Mouse (Mus musculus) embryonic facial prominence, embryonic 12.5 days (tissue): ENCODE data around the gene Ephb2. TPM values are rescaled to one million over a fixed set of nuclear protein-coding genes. Genes with fewer than 3 reads are reported as not detected.

Experiments used
- ATAC-seq: fragments of 200-750 bp; cut with Nextera tagmentation; 2 replicates; pipeline ENCODE4 v1.8.0; 2017; ENCODE audit not compliant: insufficient number of reproducible peaks, insufficient read depth, low FRiP score, low TSS enrichment
- H3K27ac ChIP-seq: fragments of 300-500 bp; sonication (generic); 2 replicates; pipeline ENCODE4 v1.5.1; 2016; ENCODE audit warnings: mild to moderate bottlenecking
- H3K27me3 ChIP-seq: fragments of 300-500 bp; sonication (generic); 2 replicates; pipeline ENCODE4 v1.6.1; 2016; ENCODE audit warnings: mild to moderate bottlenecking, moderate library complexity
- H3K36me3 ChIP-seq: fragments of 300-500 bp; sonication (generic); 2 replicates; pipeline ENCODE4 v1.6.1; 2016; ENCODE audit warnings: mild to moderate bottlenecking
- H3K4me1 ChIP-seq: fragments of 300-500 bp; sonication (generic); 2 replicates; pipeline ENCODE4 v1.6.1; 2016
- H3K4me2 ChIP-seq: fragments of 300-500 bp; sonication (generic); replicated peaks from 2 replicates; pipeline ENCODE4 v1.6.1; 2016; ENCODE audit warnings: mild to moderate bottlenecking, moderate library complexity
- H3K4me3 ChIP-seq: fragments of 300-500 bp; sonication (generic); 2 replicates; pipeline ENCODE4 v1.5.1; 2016; ENCODE audit warnings: mild to moderate bottlenecking
- H3K9ac ChIP-seq: fragments of 300-500 bp; sonication (generic); 2 replicates; pipeline ENCODE4 v1.6.1; 2016; ENCODE audit warnings: mild to moderate bottlenecking, moderate library complexity
- H3K9me3 ChIP-seq: fragments of 300-500 bp; sonication (generic); 2 replicates; pipeline ENCODE4 v1.6.1; 2016; ENCODE audit warnings: mild to moderate bottlenecking, moderate library complexity
- WGBS: fragments of 180-500 bp; shearing (Covaris S2); methylation state at CpG from one replicate; pipeline ENCODE4 v1.1.7; 2016; 5-methylcytosine and 5-hydroxymethylcytosine counted together
- polyA plus RNA-seq: library from polyadenylated mRNA; unstranded; fragments of >200 nt; fragmentation: Nextera tagmentation; extraction: Ambion mirVana; gene quantifications from 2 replicates; pipeline ENCODE4 v1.2.1, GENCODE M21; 2016

Gene Ephb2
- polyA plus RNA-seq, 1 experiment from 2014 or later = 17.1 TPM

- no peak overlapping the region for H3K4me2 ChIP-seq
- no peak overlapping the region for H3K27ac ChIP-seq
- H3K27me3 ChIP-seq = no peaks in the 10 kb centered on the region
- H3K4me1 ChIP-seq = peaks cover 3% of the 10 kb centered on the region; the same call in 1 of the 2 replicates
- H3K9ac ChIP-seq = no peak overlapping the region
- 94% methylated on average over 9 of the region's 9 CpGs for WGBS
- H3K9me3 ChIP-seq = peaks cover 2% of the 10 kb centered on the region; the same call in 1 of the 2 replicates
- H3K4me3 ChIP-seq = no peak overlapping the region
- peaks cover 46% of the 10 kb centered on the region for H3K36me3 ChIP-seq
- no peak for ATAC-seq
Observed at GRCm38 (mm10) chr4:136695696-136696095, 140.1 kb downstream of the Ephb2 start.

- 83% methylated on average over 12 of the region's 12 CpGs for WGBS
- H3K36me3 ChIP-seq = peaks cover 45% of the 10 kb centered on the region
- no peak for ATAC-seq
Observed at GRCm38 (mm10) chr4:136690034-136690433, 145.8 kb downstream of the Ephb2 start.

GRCm38 (mm10) chr4:136688113-136688512 lies 147.7 kb downstream of the Ephb2 start:
- Histone ChIP-seq H3K27ac (no peak overlapping the region), H3K36me3 (peaks cover 33% of the 10 kb centered on the region), H3K4me2 (no peak overlapping the region), H3K27me3 (0 out of 2 replicates have a peak, but pooled peaks cover 2% of the 10 kb centered on the region), H3K4me3 (no peak overlapping the region), H3K4me1 (peaks cover 13% of the 10 kb centered on the region), H3K9ac (no peak overlapping the region), H3K9me3 (peaks cover 2% of the 10 kb centered on the region; the same call in 1 of the 2 replicates)
- 63% methylated on average over 4 of the region's 4 CpGs for WGBS
- ATAC-seq = no peak

More at GRCm38 (mm10) chr4:136690034-136690433, 145.8 kb downstream of the Ephb2 start:
- Histone ChIP-seq H3K9me3 (peaks cover 2% of the 10 kb centered on the region; the same call in 1 of the 2 replicates), H3K27me3 (no peaks in the 10 kb centered on the region), H3K4me2 (no peak overlapping the region), H3K4me3 (no peak overlapping the region), H3K27ac (no peak overlapping the region), H3K9ac (no peak overlapping the region), H3K4me1 (peaks cover 12% of the 10 kb centered on the region)

GRCm38 (mm10) chr4:136685431-136685869 lies 150.3 kb downstream of the Ephb2 start:
- H3K27ac ChIP-seq = peak overlapping the region; percentile 12; the same call in 1 of the 2 replicates
- no peak overlapping the region; the same call in 1 of the 2 replicates for H3K9ac ChIP-seq
- WGBS = 8% methylated on average over 10 of the region's 10 CpGs
- no peak overlapping the region for H3K4me2 ChIP-seq
- no peak; the same call in 1 of the 2 replicates for ATAC-seq
- H3K27me3 ChIP-seq = 0 out of 2 replicates have a peak, but pooled peaks cover 2% of the 10 kb centered on the region
- H3K4me3 ChIP-seq = no peak overlapping the region
- peaks cover 27% of the 10 kb centered on the region for H3K4me1 ChIP-seq
- H3K36me3 ChIP-seq = peaks cover 15% of the 10 kb centered on the region
- H3K9me3 ChIP-seq = no peaks in the 10 kb centered on the region

- H3K9me3 ChIP-seq = no peaks in the 10 kb centered on the region
- ATAC-seq = no peak
- 0 out of 2 replicates have a peak, but pooled peaks cover 12% of the 10 kb centered on the region for H3K36me3 ChIP-seq
- no peak overlapping the region for H3K4me2 ChIP-seq
- H3K27me3 ChIP-seq = 0 out of 2 replicates have a peak, but pooled peaks cover 2% of the 10 kb centered on the region
- WGBS = 84% methylated on average over 4 of the region's 6 CpGs
- H3K4me3 ChIP-seq = no peak overlapping the region
- peaks cover 36% of the 10 kb centered on the region for H3K4me1 ChIP-seq
- no peak overlapping the region for H3K27ac ChIP-seq
- no peak overlapping the region for H3K9ac ChIP-seq
Observed at GRCm38 (mm10) chr4:136684485-136684884, 151.3 kb downstream of the Ephb2 start.

- no peaks in the 10 kb centered on the region for H3K9me3 ChIP-seq
- H3K27ac ChIP-seq = peak overlapping the region; percentile 30
- H3K9ac ChIP-seq = no peak overlapping the region
- H3K36me3 ChIP-seq = 0 out of 2 replicates have a peak, but pooled peaks cover 13% of the 10 kb centered on the region
- peak; percentile 32; the same call in 1 of the 2 replicates for ATAC-seq
- 0 out of 2 replicates have a peak, but pooled peaks cover 2% of the 10 kb centered on the region for H3K27me3 ChIP-seq
- peaks cover 30% of the 10 kb centered on the region for H3K4me1 ChIP-seq
- H3K4me2 ChIP-seq = no peak overlapping the region
- 36% methylated on average over 14 of the region's 14 CpGs for WGBS
- H3K4me3 ChIP-seq = no peak overlapping the region
Observed at GRCm38 (mm10) chr4:136680641-136681040, 155.1 kb downstream of the Ephb2 start.

GRCm38 (mm10) chr4:136679221-136679620 lies 156.6 kb downstream of the Ephb2 start:
- Histone ChIP-seq H3K4me3 (no peak overlapping the region), H3K27me3 (0 out of 2 replicates have a peak, but pooled peaks cover 2% of the 10 kb centered on the region), H3K27ac (no peak overlapping the region), H3K4me1 (peaks cover 23% of the 10 kb centered on the region), H3K36me3 (peaks cover 22% of the 10 kb centered on the region; the same call in 1 of the 2 replicates), H3K9me3 (no peaks in the 10 kb centered on the region), H3K9ac (no peak overlapping the region), H3K4me2 (no peak overlapping the region)
- ATAC-seq = no peak
- WGBS = 78% methylated on average over 8 of the region's 8 CpGs

GRCm38 (mm10) chr4:136678480-136678879 lies 157.3 kb downstream of the Ephb2 start:
- Histone ChIP-seq H3K9ac (no peak overlapping the region), H3K4me1 (peaks cover 23% of the 10 kb centered on the region), H3K4me3 (no peak overlapping the region), H3K4me2 (no peak overlapping the region), H3K27me3 (no peaks in the 10 kb centered on the region), H3K27ac (no peak overlapping the region), H3K9me3 (no peaks in the 10 kb centered on the region), H3K36me3 (peaks cover 24% of the 10 kb centered on the region; the same call in 1 of the 2 replicates)
- 5% methylated on average over 3 of the region's 3 CpGs for WGBS
- ATAC-seq = no peak

- Histone ChIP-seq H3K4me3 (no peak overlapping the region), H3K27ac (no peak overlapping the region), H3K9ac (no peak overlapping the region), H3K36me3 (peaks cover 36% of the 10 kb centered on the region), H3K4me1 (peaks cover 9% of the 10 kb centered on the region), H3K27me3 (no peaks in the 10 kb centered on the region), H3K9me3 (no peaks in the 10 kb centered on the region), H3K4me2 (no peak overlapping the region)
- no peak for ATAC-seq
- 89% methylated on average over 9 of the region's 9 CpGs for WGBS
Observed at GRCm38 (mm10) chr4:136675439-136675838, 160.3 kb downstream of the Ephb2 start.

GRCm38 (mm10) chr4:136672335-136673090 lies 163.3 kb downstream of the Ephb2 start:
- no peak overlapping the region for H3K4me2 ChIP-seq
- no peaks in the 10 kb centered on the region for H3K9me3 ChIP-seq
- no peaks in the 10 kb centered on the region for H3K27me3 ChIP-seq
- H3K36me3 ChIP-seq = peaks cover 40% of the 10 kb centered on the region
- no peak for ATAC-seq
- H3K9ac ChIP-seq = no peak overlapping the region
- no peaks in the 10 kb centered on the region for H3K4me1 ChIP-seq
- H3K4me3 ChIP-seq = no peak overlapping the region
- 87% methylated on average over 19 of the region's 19 CpGs for WGBS
- H3K27ac ChIP-seq = no peak overlapping the region

- no peak overlapping the region for H3K27ac ChIP-seq
- ATAC-seq = no peak
- 66% methylated on average over 10 of the region's 10 CpGs for WGBS
- no peaks in the 10 kb centered on the region for H3K27me3 ChIP-seq
- H3K4me3 ChIP-seq = no peak overlapping the region
- H3K4me1 ChIP-seq = no peaks in the 10 kb centered on the region
- H3K36me3 ChIP-seq = peaks cover 37% of the 10 kb centered on the region
- H3K4me2 ChIP-seq = no peak overlapping the region
- H3K9ac ChIP-seq = no peak overlapping the region
- no peaks in the 10 kb centered on the region for H3K9me3 ChIP-seq
Observed at GRCm38 (mm10) chr4:136667757-136668156, 168.0 kb downstream of the Ephb2 start.

GRCm38 (mm10) chr4:136666002-136666401 lies 169.8 kb downstream of the Ephb2 start:
- H3K4me3 ChIP-seq = no peak overlapping the region
- 69% methylated on average over 4 of the region's 4 CpGs for WGBS
- no peaks in the 10 kb centered on the region for H3K9me3 ChIP-seq
- H3K4me1 ChIP-seq = no peaks in the 10 kb centered on the region
- peaks cover 26% of the 10 kb centered on the region for H3K36me3 ChIP-seq
- H3K9ac ChIP-seq = no peak overlapping the region
- H3K27ac ChIP-seq = no peak overlapping the region
- no peak overlapping the region for H3K4me2 ChIP-seq
- H3K27me3 ChIP-seq = no peaks in the 10 kb centered on the region
- no peak for ATAC-seq
